Mouse (Mus musculus) kidney, embryonic 15.5 days (tissue): Measurements from ENCODE around the gene Cfap43. TPM values are rescaled to one million over a fixed set of nuclear protein-coding genes. Genes with fewer than 3 reads are reported as not detected.

ENCODE experiments used
- ATAC-seq: fragments of 200-750 bp; cut with Nextera tagmentation; replicated peaks from 2 replicates; pipeline ENCODE4 v1.8.0; 2017; ENCODE audit warnings: moderate TSS enrichment; ENCODE audit not compliant: low FRiP score
- H3K27ac ChIP-seq: fragments of 300-500 bp; sonication (generic); 2 replicates; pipeline ENCODE4 v1.5.1; 2015; ENCODE audit warnings: mild to moderate bottlenecking, inconsistent platforms
- H3K27me3 ChIP-seq: fragments of 300-500 bp; sonication (generic); 2 replicates; pipeline ENCODE4 v1.6.1; 2015; ENCODE audit warnings: inconsistent platforms
- H3K36me3 ChIP-seq: fragments of 300-500 bp; sonication (generic); 2 replicates; pipeline ENCODE4 v1.6.1; 2015; ENCODE audit warnings: inconsistent platforms
- H3K4me1 ChIP-seq: fragments of 300-500 bp; sonication (generic); 2 replicates; pipeline ENCODE4 v1.6.1; 2015; ENCODE audit warnings: inconsistent platforms
- H3K4me2 ChIP-seq: fragments of 300-500 bp; sonication (generic); 2 replicates; pipeline ENCODE4 v1.6.1; 2015; ENCODE audit warnings: moderate library complexity, mild to moderate bottlenecking, inconsistent platforms
- H3K4me3 ChIP-seq: fragments of 300-500 bp; sonication (generic); replicated peaks from 2 replicates; pipeline ENCODE4 v1.5.1; 2015; ENCODE audit warnings: mild to moderate bottlenecking, inconsistent platforms
- H3K9ac ChIP-seq: fragments of 300-500 bp; sonication (generic); 2 replicates; pipeline ENCODE4 v1.6.1; 2015; ENCODE audit warnings: mild to moderate bottlenecking, inconsistent platforms
- H3K9me3 ChIP-seq: fragments of 300-500 bp; sonication (generic); replicated peaks from 2 replicates; pipeline ENCODE4 v1.6.1; 2016; ENCODE audit warnings: inconsistent platforms
- WGBS: fragments of 180-500 bp; shearing (Covaris S2); methylation state at CpG from one replicate; pipeline ENCODE4 v1.1.7; 2015; ENCODE audit warnings: mixed read lengths; 5-methylcytosine and 5-hydroxymethylcytosine counted together
- polyA plus RNA-seq: library from polyadenylated mRNA; unstranded; fragments of >200 nt; fragmentation: Nextera tagmentation; extraction: Ambion mirVana; gene quantifications from 2 replicates; pipeline ENCODE4 v1.2.1, GENCODE M21; 2015

The Cfap43 gene
- polyA plus RNA-seq, 1 experiment from 2014 or later: 0.06 TPM

DNA sequence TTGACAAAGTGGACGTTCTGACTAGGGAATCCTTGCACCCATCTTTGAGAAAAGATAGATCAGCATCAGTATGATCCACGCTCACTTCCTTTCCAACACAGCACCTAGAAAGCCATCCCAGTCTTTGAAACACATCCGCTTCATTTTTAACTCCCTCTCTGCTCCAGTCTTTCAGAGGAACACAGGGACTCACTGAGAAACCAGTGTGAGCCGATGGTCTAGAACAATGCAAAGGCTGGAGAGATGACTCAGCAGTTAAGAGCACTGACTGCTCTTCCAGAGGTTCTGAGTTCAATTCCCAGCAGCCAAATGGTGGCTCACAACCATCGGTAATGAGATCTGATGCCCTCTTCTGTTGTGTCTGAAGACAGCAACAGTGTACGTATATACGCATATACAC lies 83.3 kb downstream of the Cfap43 start:
- Histone ChIP-seq H3K27me3 (peaks cover 33% of the 10 kb centered on the region), H3K4me3 (no peak overlapping the region), H3K4me1 (peaks cover 7% of the 10 kb centered on the region), H3K9ac (no peak overlapping the region), H3K9me3 (no peaks in the 10 kb centered on the region), H3K4me2 (no peak overlapping the region), H3K27ac (no peak overlapping the region), H3K36me3 (no peaks in the 10 kb centered on the region)
- 87% methylated on average over 7 of the region's 7 CpGs for WGBS
- ATAC-seq: no peak

DNA sequence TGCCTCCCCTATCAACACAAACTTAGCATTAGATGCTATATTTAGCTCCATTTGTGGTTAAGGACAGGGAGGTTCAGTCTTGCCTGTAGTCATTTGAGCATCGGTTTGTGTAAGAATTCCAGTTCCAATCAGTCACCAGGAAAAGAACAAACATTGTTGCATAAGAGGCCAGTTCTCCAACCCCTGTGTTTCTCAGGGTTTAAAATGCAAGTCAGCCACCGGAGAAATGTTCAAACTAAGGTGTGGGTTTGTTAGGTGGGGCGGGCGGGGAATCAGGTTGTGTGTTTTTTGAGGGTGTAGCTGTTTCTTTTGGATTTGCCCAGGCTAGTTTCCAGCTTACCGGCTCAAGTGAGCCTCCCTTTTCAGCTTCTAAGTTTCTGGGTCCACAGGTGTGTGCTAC lies 84.5 kb downstream of the Cfap43 start:
- WGBS: 84% methylated on average over 5 of the region's 5 CpGs
- no peak for ATAC-seq
- Histone ChIP-seq H3K4me1 (peaks cover 7% of the 10 kb centered on the region), H3K4me3 (no peak overlapping the region), H3K27me3 (peaks cover 28% of the 10 kb centered on the region), H3K27ac (no peak overlapping the region), H3K9ac (no peak overlapping the region), H3K9me3 (no peaks in the 10 kb centered on the region), H3K36me3 (no peaks in the 10 kb centered on the region), H3K4me2 (no peak overlapping the region)

DNA sequence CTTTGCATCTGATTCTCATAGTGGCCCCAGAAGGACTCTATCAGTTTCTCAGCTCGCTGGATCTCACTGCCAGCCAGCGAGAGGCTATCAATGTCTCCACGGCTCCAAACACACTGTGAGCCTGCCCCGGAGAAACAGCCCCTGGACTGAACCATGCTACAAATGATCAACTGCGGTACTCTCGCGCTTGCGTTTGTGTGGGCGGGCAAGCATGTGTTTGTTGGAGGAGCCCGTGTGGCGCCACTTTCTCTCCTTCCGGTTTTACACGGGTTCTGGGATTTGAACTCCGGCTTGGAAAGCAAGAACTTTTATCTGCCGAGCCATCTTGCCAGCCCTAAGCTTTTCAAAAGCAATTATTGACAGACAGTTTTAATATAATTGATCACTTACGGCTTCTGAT lies 86.8 kb downstream of the Cfap43 start:
- WGBS: 82% methylated on average over 16 of the region's 16 CpGs
- H3K36me3 ChIP-seq: no peaks in the 10 kb centered on the region
- H3K27me3 ChIP-seq: peaks cover 16% of the 10 kb centered on the region
- ATAC-seq: no peak
- no peak overlapping the region for H3K27ac ChIP-seq
- no peak overlapping the region for H3K9ac ChIP-seq
- H3K9me3 ChIP-seq: no peaks in the 10 kb centered on the region
- no peak overlapping the region for H3K4me3 ChIP-seq
- no peak overlapping the region for H3K4me2 ChIP-seq
- H3K4me1 ChIP-seq: peaks cover 4% of the 10 kb centered on the region

DNA sequence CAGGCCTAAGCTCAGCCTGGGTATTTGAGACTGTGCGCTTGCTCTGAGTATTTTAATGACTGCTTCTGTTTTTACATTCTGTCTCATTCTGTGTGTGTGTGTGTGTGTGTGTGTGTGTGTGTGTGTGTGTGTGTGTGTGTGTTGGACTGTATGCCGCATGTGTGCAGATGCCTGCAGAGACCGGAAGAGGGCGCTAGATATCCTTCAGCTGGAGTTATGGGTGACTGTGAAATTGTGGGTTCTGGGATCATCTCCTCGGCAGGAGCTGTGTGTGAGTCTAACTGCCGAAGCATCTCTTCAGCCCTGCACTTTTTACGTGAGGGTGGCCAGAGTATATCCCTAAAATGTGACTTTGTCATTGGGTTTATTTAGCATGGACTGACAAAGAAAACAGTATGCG lies 88.0 kb downstream of the Cfap43 start:
- Histone ChIP-seq H3K4me2 (no peak overlapping the region), H3K9me3 (no peaks in the 10 kb centered on the region), H3K9ac (no peak overlapping the region), H3K27me3 (peaks cover 7% of the 10 kb centered on the region; the same call in 1 of the 2 replicates), H3K4me1 (no peaks in the 10 kb centered on the region), H3K36me3 (no peaks in the 10 kb centered on the region), H3K27ac (no peak overlapping the region), H3K4me3 (no peak overlapping the region)
- ATAC-seq: no peak
- WGBS: 95% methylated on average over 8 of the region's 8 CpGs

DNA sequence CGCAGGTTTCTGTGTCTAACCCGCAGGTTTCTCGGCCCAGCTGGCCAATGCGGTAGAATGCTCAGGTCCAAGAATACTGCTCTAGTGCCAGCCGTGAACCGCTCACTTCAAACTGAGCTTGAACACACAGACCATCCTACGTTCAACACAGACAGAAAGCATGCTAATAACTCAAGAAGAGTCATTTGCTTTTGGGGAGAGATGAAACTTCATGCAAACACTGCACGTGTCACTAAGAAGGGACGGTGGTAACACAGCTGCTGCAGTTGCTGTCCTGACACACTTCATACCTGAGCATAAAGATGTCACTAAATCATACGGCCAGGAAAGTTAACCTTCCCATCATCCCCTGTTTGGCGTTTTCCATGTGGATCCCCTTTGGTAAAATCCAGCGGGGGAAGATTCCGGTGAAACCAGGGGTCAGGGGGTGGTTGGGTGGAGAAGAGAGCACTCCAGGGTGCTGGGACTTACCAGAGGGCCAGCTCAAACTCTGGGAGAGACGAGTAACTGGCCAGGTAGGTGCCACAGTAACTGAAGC lies 89.1 kb downstream of the Cfap43 start:
- ATAC-seq: no peak
- H3K9ac ChIP-seq: no peak overlapping the region

GRCm38 (mm10) chr19:47824026-47824425 lies 95.1 kb downstream of the Cfap43 start:
- H3K9ac ChIP-seq: no peak overlapping the region
- H3K27ac ChIP-seq: no peak overlapping the region
- H3K27me3 ChIP-seq: peaks cover 16% of the 10 kb centered on the region
- no peak for ATAC-seq
- WGBS: 81% methylated on average over 5 of the region's 5 CpGs
- H3K9me3 ChIP-seq: no peaks in the 10 kb centered on the region
- H3K4me2 ChIP-seq: no peak overlapping the region
- H3K36me3 ChIP-seq: no peaks in the 10 kb centered on the region
- H3K4me1 ChIP-seq: peaks cover 9% of the 10 kb centered on the region; the same call in 1 of the 2 replicates
- H3K4me3 ChIP-seq: no peak overlapping the region

More for the DNA sequence above, 89.1 kb downstream of the Cfap43 start:
- Histone ChIP-seq H3K27me3 (no peaks in the 10 kb centered on the region), H3K36me3 (no peaks in the 10 kb centered on the region), H3K4me2 (no peak overlapping the region), H3K27ac (no peak overlapping the region), H3K4me1 (no peaks in the 10 kb centered on the region), H3K9me3 (no peaks in the 10 kb centered on the region), H3K4me3 (no peak overlapping the region)
- 79% methylated on average over 14 of the region's 14 CpGs for WGBS

- ATAC-seq: no peak
- no peak overlapping the region for H3K4me2 ChIP-seq
- H3K9ac ChIP-seq: no peak overlapping the region
- no peak overlapping the region for H3K27ac ChIP-seq
- WGBS: 17% methylated on average over 8 of the region's 8 CpGs
- H3K9me3 ChIP-seq: no peaks in the 10 kb centered on the region
- H3K4me3 ChIP-seq: no peak overlapping the region
- peaks cover 16% of the 10 kb centered on the region for H3K27me3 ChIP-seq
- peaks cover 9% of the 10 kb centered on the region; the same call in 1 of the 2 replicates for H3K4me1 ChIP-seq
- H3K36me3 ChIP-seq: no peaks in the 10 kb centered on the region
Observed at GRCm38 (mm10) chr19:47822143-47822796, 96.8 kb downstream of the Cfap43 start.

DNA sequence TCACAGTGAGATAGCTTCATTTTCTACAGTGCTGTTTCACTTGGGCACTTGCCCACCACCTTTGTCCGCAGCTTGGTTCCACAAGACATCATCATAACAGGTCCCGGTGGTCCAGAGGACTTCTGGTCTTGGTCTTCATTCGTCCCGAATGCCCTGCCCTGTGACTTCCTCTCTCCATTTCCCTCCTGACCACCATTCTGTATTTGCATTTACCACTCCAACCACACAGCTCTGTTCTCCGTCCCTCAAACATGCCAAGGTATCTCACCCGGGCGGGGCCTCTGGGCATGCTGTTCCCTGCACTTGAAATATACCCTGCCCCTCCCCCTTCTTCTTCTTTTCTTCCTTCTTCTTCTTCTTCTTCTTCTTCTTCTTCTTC lies 97.6 kb downstream of the Cfap43 start:
- 0 out of 2 replicates have a peak overlapping the region, but pooled peaks have one; percentile 23 for H3K4me2 ChIP-seq

GRCm38 (mm10) chr19:47820832-47821493 lies 98.1 kb downstream of the Cfap43 start:
- WGBS: 23% methylated on average over 8 of the region's 9 CpGs
- Histone ChIP-seq H3K4me2 (0 out of 2 replicates have a peak overlapping the region, but pooled peaks have one; percentile 23), H3K27me3 (peaks cover 16% of the 10 kb centered on the region), H3K9me3 (no peaks in the 10 kb centered on the region), H3K4me1 (peaks cover 9% of the 10 kb centered on the region; the same call in 1 of the 2 replicates), H3K27ac (no peak overlapping the region), H3K9ac (no peak overlapping the region), H3K4me3 (no peak overlapping the region), H3K36me3 (no peaks in the 10 kb centered on the region)
- no peak for ATAC-seq

More for the DNA sequence above, 97.6 kb downstream of the Cfap43 start:
- no peak overlapping the region for H3K9ac ChIP-seq
- 57% methylated on average over 7 of the region's 7 CpGs for WGBS
- peaks cover 9% of the 10 kb centered on the region; the same call in 1 of the 2 replicates for H3K4me1 ChIP-seq
- no peak overlapping the region for H3K4me3 ChIP-seq
- H3K27me3 ChIP-seq: peaks cover 16% of the 10 kb centered on the region
- no peak for ATAC-seq
- no peaks in the 10 kb centered on the region for H3K36me3 ChIP-seq
- no peaks in the 10 kb centered on the region for H3K9me3 ChIP-seq
- no peak overlapping the region for H3K27ac ChIP-seq

GRCm38 (mm10) chr19:47817692-47818091 lies 101.4 kb downstream of the Cfap43 start:
- H3K4me3 ChIP-seq: no peak overlapping the region
- H3K27ac ChIP-seq: no peak overlapping the region
- no peak overlapping the region for H3K9ac ChIP-seq
- peaks cover 7% of the 10 kb centered on the region for H3K27me3 ChIP-seq
- H3K9me3 ChIP-seq: no peaks in the 10 kb centered on the region
- WGBS: 81% methylated on average over 9 of the region's 9 CpGs
- peaks cover 9% of the 10 kb centered on the region; the same call in 1 of the 2 replicates for H3K4me1 ChIP-seq
- no peak for ATAC-seq
- no peak overlapping the region for H3K4me2 ChIP-seq
- no peaks in the 10 kb centered on the region for H3K36me3 ChIP-seq

GRCm38 (mm10) chr19:47814721-47815120 lies 104.4 kb downstream of the Cfap43 start:
- Histone ChIP-seq H3K4me1 (no peaks in the 10 kb centered on the region), H3K9ac (no peak overlapping the region), H3K36me3 (no peaks in the 10 kb centered on the region), H3K9me3 (no peaks in the 10 kb centered on the region), H3K4me2 (no peak overlapping the region), H3K27ac (no peak overlapping the region), H3K27me3 (no peaks in the 10 kb centered on the region), H3K4me3 (no peak overlapping the region)
- WGBS: 78% methylated on average over 5 of the region's 5 CpGs
- no peak for ATAC-seq

GRCm38 (mm10) chr19:47812091-47812490 lies 107.0 kb downstream of the Cfap43 start:
- no peak for ATAC-seq
- H3K36me3 ChIP-seq: no peaks in the 10 kb centered on the region
- H3K9ac ChIP-seq: no peak overlapping the region
- no peaks in the 10 kb centered on the region for H3K4me1 ChIP-seq
- no peak overlapping the region for H3K4me3 ChIP-seq
- H3K27me3 ChIP-seq: no peaks in the 10 kb centered on the region
- WGBS: 67% methylated on average over 10 of the region's 10 CpGs
- H3K27ac ChIP-seq: no peak overlapping the region
- no peaks in the 10 kb centered on the region for H3K9me3 ChIP-seq
- no peak overlapping the region for H3K4me2 ChIP-seq
